Mouse (Mus musculus): ENCODE measurements around the gene Tmcc2.

DNA sequence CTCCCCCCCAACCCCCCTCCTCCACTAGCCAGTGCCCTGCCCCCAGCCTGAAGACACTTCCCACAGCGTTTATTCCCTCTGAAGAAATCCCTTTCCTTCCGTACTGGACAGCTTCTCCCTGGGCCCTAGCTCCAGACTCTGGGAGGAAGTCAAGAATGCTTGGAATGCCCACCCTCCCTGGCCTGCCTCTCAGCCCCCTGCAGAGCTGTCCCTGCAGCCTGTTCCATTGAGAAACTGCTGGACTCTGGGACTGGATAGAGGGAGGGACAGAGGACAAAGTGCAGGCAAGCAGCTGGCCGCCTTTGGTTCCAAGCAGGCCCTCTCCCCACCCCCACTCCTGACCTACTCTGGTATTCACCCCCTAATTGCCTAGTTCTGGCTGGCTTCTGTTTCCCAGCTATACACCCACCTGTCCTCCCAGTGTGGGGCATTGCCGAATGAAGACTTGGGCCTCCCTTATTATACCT is 57.4 kb downstream of the Tmcc2 start:
- TF ChIP-seq CTCF (conservative IDR thresholded peaks at IDR 0.05; ENCODE audit: insufficient read depth, insufficient read length, low read depth, low read length) (no peak), POLR2A (IDR thresholded peaks at IDR 0.05; ENCODE audit: low read depth, low read length) (no peak)

Data from kidney, adult 2 months (tissue).